Mouse (Mus musculus) kidney, postnatal 0 days (tissue): ENCODE measurements around the gene Gm20661. TPM values are rescaled to one million over a fixed set of nuclear protein-coding genes. Genes with fewer than 3 reads are reported as not detected.

ENCODE experiments used
- ATAC-seq: fragments of 200-750 bp; cut with Nextera tagmentation; replicated peaks from 2 replicates; pipeline ENCODE4 v1.8.0; 2017; ENCODE audit warnings: low read depth, moderate number of reproducible peaks, moderate TSS enrichment, moderate library complexity; ENCODE audit not compliant: low FRiP score
- DNase-seq: peaks from one replicate; pipeline ENCODE4 v3.0.0-alpha.2; 2016; ENCODE audit warnings: low spot score
- H3K27ac ChIP-seq: fragments of 300-500 bp; sonication (generic); 2 replicates; pipeline ENCODE4 v1.5.1; 2014; ENCODE audit warnings: mild to moderate bottlenecking
- H3K27me3 ChIP-seq: fragments of 300-500 bp; sonication (generic); 2 replicates; pipeline ENCODE4 v1.6.1; 2014; ENCODE audit warnings: low read length, mixed read lengths; ENCODE audit not compliant: insufficient read depth
- H3K36me3 ChIP-seq: fragments of 300-500 bp; sonication (generic); 2 replicates; pipeline ENCODE4 v1.6.1; 2014; ENCODE audit warnings: low read length, mixed read lengths; ENCODE audit not compliant: insufficient read depth
- H3K4me1 ChIP-seq: fragments of 300-500 bp; sonication (generic); replicated peaks from 2 replicates; pipeline ENCODE4 v1.6.1; 2014; ENCODE audit warnings: antibody characterized with exemption, low read length, mixed read lengths; ENCODE audit not compliant: insufficient read depth
- H3K4me2 ChIP-seq: fragments of 300-500 bp; sonication (generic); 2 replicates; pipeline ENCODE4 v1.6.1; 2014; ENCODE audit warnings: mild to moderate bottlenecking, low read length, moderate library complexity, mixed read lengths
- H3K4me3 ChIP-seq: fragments of 300-500 bp; sonication (generic); replicated peaks from 2 replicates; pipeline ENCODE4 v1.5.1; 2014; ENCODE audit warnings: low read depth, low read length
- H3K9ac ChIP-seq: fragments of 300-500 bp; sonication (generic); 2 replicates; pipeline ENCODE4 v1.6.1; 2014; ENCODE audit warnings: low read depth, low read length
- H3K9me3 ChIP-seq: fragments of 300-500 bp; sonication (generic); replicated peaks from 2 replicates; pipeline ENCODE4 v1.6.1; 2016; ENCODE audit warnings: low read length, inconsistent platforms, mixed read lengths
- CTCF ChIP-seq: IDR thresholded peaks from 2 replicates; pipeline ENCODE4 v1.5.1; 2016; ENCODE audit warnings: antibody characterized with exemption, low read depth, mild to moderate bottlenecking, moderate library complexity
- WGBS: fragments of 180-500 bp; shearing (Covaris S2); extraction: QIAGEN DNeasy Blood & Tissue Kit; methylation state at CpG from one replicate; pipeline ENCODE4 v1.1.7; 2014; 5-methylcytosine and 5-hydroxymethylcytosine counted together
- polyA plus RNA-seq: library from polyadenylated mRNA; unstranded; fragments of >200 nt; fragmentation: Nextera tagmentation; extraction: Ambion mirVana; gene quantifications from 2 replicates; pipeline ENCODE4 v1.2.1, GENCODE M21; 2015

Gene Gm20661
- polyA plus RNA-seq, 1 experiment from 2014 or later = 1.3 TPM

- ATAC-seq = no peak
- peaks cover 22% of the 10 kb centered on the region for H3K4me1 ChIP-seq
- H3K27me3 ChIP-seq = no peaks in the 10 kb centered on the region
- H3K9ac ChIP-seq = peak overlapping the region; percentile 67
- H3K4me2 ChIP-seq = peak overlapping the region; percentile 82
- 42% methylated on average over 19 of the region's 19 CpGs for WGBS
- no peak for DNase-seq
- peak overlapping the region; percentile 98 for H3K27ac ChIP-seq
- no peaks in the 10 kb centered on the region for H3K36me3 ChIP-seq
- H3K4me3 ChIP-seq = peak overlapping the region; percentile 67
- H3K9me3 ChIP-seq = no peaks in the 10 kb centered on the region
- TF ChIP-seq CTCF = no peak
Measured at GRCm38 (mm10) chr9:107984052-107984753, 1.3 kb downstream of the Gm20661 start.

- ATAC-seq (no peak), DNase-seq (no peak)
- Histone ChIP-seq H3K36me3 (no peaks in the 10 kb centered on the region), H3K9ac (peak overlapping the region; percentile 67), H3K9me3 (no peaks in the 10 kb centered on the region), H3K4me2 (peak overlapping the region; percentile 82), H3K4me3 (peak overlapping the region; percentile 67), H3K27ac (peak overlapping the region; percentile 98), H3K27me3 (no peaks in the 10 kb centered on the region), H3K4me1 (peaks cover 22% of the 10 kb centered on the region)
- WGBS = 32% methylated on average over 9 of the region's 9 CpGs
- no peak for TF ChIP-seq CTCF
Measured at GRCm38 (mm10) chr9:107984754-107985055, 1.8 kb downstream of the Gm20661 start.

GRCm38 (mm10) chr9:107985131-107986119 lies 2.6 kb downstream of the Gm20661 start, which contains the start of gene Inka1:
Gene Inka1 (minus strand): TSS chr9:107985879.
- H3K4me1 ChIP-seq = peaks cover 22% of the 10 kb centered on the region
- under 1% methylated on average over 58 of the region's 58 CpGs for WGBS
- H3K27me3 ChIP-seq = no peaks in the 10 kb centered on the region
- no peaks in the 10 kb centered on the region for H3K36me3 ChIP-seq
- ATAC-seq (peak; percentile 44), DNase-seq (peak; percentile 94)
- peak within 1 kb of the TSS; percentile 82 for H3K4me2 ChIP-seq
- H3K9ac ChIP-seq = peak within 1 kb of the TSS; percentile 67
- peak within 1 kb of the TSS; percentile 98 for H3K27ac ChIP-seq
- peak within 1 kb of the TSS; percentile 67 for H3K4me3 ChIP-seq
- no peaks in the 10 kb centered on the region for H3K9me3 ChIP-seq
- no peak; the same call in 1 of the 2 replicates for TF ChIP-seq CTCF

GRCm38 (mm10) chr9:107986376-107986775 lies 3.5 kb downstream of the Gm20661 start:
- peak; percentile 96 for TF ChIP-seq CTCF
- no peaks in the 10 kb centered on the region for H3K36me3 ChIP-seq
- peak overlapping the region; percentile 82 for H3K4me2 ChIP-seq
- peaks cover 22% of the 10 kb centered on the region for H3K4me1 ChIP-seq
- peak overlapping the region; percentile 98; the same call in 1 of the 2 replicates for H3K27ac ChIP-seq
- DNase-seq = peak; percentile 95
- H3K4me3 ChIP-seq = peak overlapping the region; percentile 67
- 1% methylated on average over 18 of the region's 18 CpGs for WGBS
- no peaks in the 10 kb centered on the region for H3K9me3 ChIP-seq
- H3K9ac ChIP-seq = no peak overlapping the region
- H3K27me3 ChIP-seq = no peaks in the 10 kb centered on the region
- ATAC-seq = peak; percentile 30

GRCm38 (mm10) chr9:107987950-107988349 lies 5.1 kb downstream of the Gm20661 start:
- no peak for ATAC-seq
- WGBS = 76% methylated on average over 3 of the region's 3 CpGs

GRCm38 (mm10) chr9:107992197-107992596 lies 9.3 kb downstream of the Gm20661 start, which contains the start of gene Cdhr4:
Gene Cdhr4 (plus strand): TSS chr9:107992497.
- WGBS = 70% methylated on average over 2 of the region's 2 CpGs

More at GRCm38 (mm10) chr9:107987950-107988349, 5.1 kb downstream of the Gm20661 start:
- Histone ChIP-seq H3K9me3 (no peaks in the 10 kb centered on the region), H3K27ac (no peak overlapping the region), H3K4me2 (no peak overlapping the region), H3K4me3 (no peak overlapping the region), H3K36me3 (no peaks in the 10 kb centered on the region), H3K9ac (no peak overlapping the region), H3K4me1 (peaks cover 10% of the 10 kb centered on the region; the same call in 1 of the 2 replicates), H3K27me3 (no peaks in the 10 kb centered on the region)
- TF ChIP-seq CTCF = no peak
- no peak for DNase-seq

More at GRCm38 (mm10) chr9:107992197-107992596, 9.3 kb downstream of the Gm20661 start, which contains the start of gene Cdhr4:
- no peak within 1 kb of the TSS for H3K4me2 ChIP-seq
- TF ChIP-seq CTCF = no peak
- ATAC-seq = no peak
- H3K4me1 ChIP-seq = no peaks in the 10 kb centered on the region
- H3K36me3 ChIP-seq = no peaks in the 10 kb centered on the region
- no peaks in the 10 kb centered on the region for H3K9me3 ChIP-seq
- H3K9ac ChIP-seq = no peak within 1 kb of the TSS
- no peaks in the 10 kb centered on the region for H3K27me3 ChIP-seq
- H3K4me3 ChIP-seq = no peak within 1 kb of the TSS
- DNase-seq = no peak
- no peak within 1 kb of the TSS for H3K27ac ChIP-seq
